Mouse (Mus musculus): ENCODE results near the gene Dlg3.

Gene Dlg3

GRCm38 (mm10) chrX:100767181-100767884 is at the start of gene Dlg3:
Gene Dlg3, plus strand, starts transcription at chrX:100767722.
- peak; percentile 90 for ATAC-seq (ENCODE audit: low TSS enrichment)

GRCm38 (mm10) chrX:100728947-100729346 is 38.6 kb upstream of the Dlg3 start:
- no peak for ATAC-seq (ENCODE audit: low TSS enrichment)

- ATAC-seq (ENCODE audit: low TSS enrichment): peak; percentile 88
Observed at GRCm38 (mm10) chrX:100729665-100730188, 37.8 kb upstream of the Dlg3 start, which contains the start of gene Gdpd2. Gene Gdpd2, plus strand, starts transcription at chrX:100729873.

- no peak for ATAC-seq (ENCODE audit: low TSS enrichment)
Observed at GRCm38 (mm10) chrX:100730266-100730665, 37.3 kb upstream of the Dlg3 start.

- ATAC-seq (ENCODE audit: low TSS enrichment): no peak
Observed at GRCm38 (mm10) chrX:100734359-100734758, 33.2 kb upstream of the Dlg3 start.

GRCm38 (mm10) chrX:100738918-100739317 is 28.6 kb upstream of the Dlg3 start:
- peak; percentile 93 for ATAC-seq (ENCODE audit: low TSS enrichment)

- peak; percentile 76 for ATAC-seq (ENCODE audit: low TSS enrichment)
Observed at GRCm38 (mm10) chrX:100739443-100739842, 28.1 kb upstream of the Dlg3 start.

GRCm38 (mm10) chrX:100740785-100741184 is 26.7 kb upstream of the Dlg3 start:
- ATAC-seq (ENCODE audit: low TSS enrichment): 0 out of 2 replicates have a peak, but pooled peaks have one; percentile 25

GRCm38 (mm10) chrX:100741940-100742339 is 25.6 kb upstream of the Dlg3 start:
- ATAC-seq (ENCODE audit: low TSS enrichment): peak; percentile 84

- no peak for ATAC-seq (ENCODE audit: low TSS enrichment)
Observed at GRCm38 (mm10) chrX:100765855-100766254, 1.7 kb upstream of the Dlg3 start.

GRCm38 (mm10) chrX:100767885-100768626 is 534 bp downstream of the Dlg3 start:
- peak; percentile 26 for ATAC-seq (ENCODE audit: low TSS enrichment)

- ATAC-seq (ENCODE audit: low TSS enrichment): no peak
Observed at GRCm38 (mm10) chrX:100769281-100769680, 1.8 kb downstream of the Dlg3 start.

- 0 out of 2 replicates have a peak, but pooled peaks have one; percentile 29 for ATAC-seq (ENCODE audit: low TSS enrichment)
Observed at GRCm38 (mm10) chrX:100774341-100774811, 6.9 kb downstream of the Dlg3 start.

GRCm38 (mm10) chrX:100775405-100775804 is 7.9 kb downstream of the Dlg3 start:
- ATAC-seq (ENCODE audit: low TSS enrichment): no peak

- ATAC-seq (ENCODE audit: low TSS enrichment): peak; percentile 66
Observed at GRCm38 (mm10) chrX:100776494-100776893, 9.0 kb downstream of the Dlg3 start.

- ATAC-seq (ENCODE audit: low TSS enrichment): 0 out of 2 replicates have a peak, but pooled peaks have one; percentile 13
Observed at GRCm38 (mm10) chrX:100776985-100777654, 9.6 kb downstream of the Dlg3 start.

- no peak for ATAC-seq (ENCODE audit: low TSS enrichment)
Observed at GRCm38 (mm10) chrX:100777655-100778234, 10.2 kb downstream of the Dlg3 start.

- no peak for ATAC-seq (ENCODE audit: low TSS enrichment)
Observed at GRCm38 (mm10) chrX:100778397-100778796, 10.9 kb downstream of the Dlg3 start.

- ATAC-seq (ENCODE audit: low TSS enrichment): no peak
Observed at GRCm38 (mm10) chrX:100789322-100789721, 21.8 kb downstream of the Dlg3 start.

GRCm38 (mm10) chrX:100796041-100796740 is 28.7 kb downstream of the Dlg3 start:
- ATAC-seq (ENCODE audit: low TSS enrichment): no peak

- no peak for ATAC-seq (ENCODE audit: low TSS enrichment)
Observed at GRCm38 (mm10) chrX:100796741-100797090, 29.2 kb downstream of the Dlg3 start.

Measured in frontal cortex, adult (tissue).